Mouse (Mus musculus) G1E (cell line): ENCODE results near the gene 2810459M11Rik. TPM values are rescaled to one million over a fixed set of nuclear protein-coding genes. Genes with fewer than 3 reads are reported as not detected.

Experiments
- ATAC-seq: 2 replicates; pipeline ENCODE4 v1.8.0; 2016; ENCODE audit warnings: mild to moderate bottlenecking; ENCODE audit not compliant: insufficient number of reproducible peaks, poor library complexity, low FRiP score, severe bottlenecking; ENCODE audit errors: extremely low read depth
- DNase-seq: peaks from one replicate; pipeline ENCODE4 v3.0.0; 2012; ENCODE audit warnings: low spot score
- H3K27me3 ChIP-seq: 2 replicates; pipeline ENCODE4 v1.6.1; 2012; ENCODE audit warnings: mild to moderate bottlenecking, low read length, inconsistent platforms; ENCODE audit not compliant: insufficient read depth
- H3K36me3 ChIP-seq: replicated peaks from 2 replicates; pipeline ENCODE3; 2012; ENCODE audit warnings: mild to moderate bottlenecking, inconsistent platforms
- H3K4me1 ChIP-seq: 2 replicates; pipeline ENCODE4 v1.6.1; 2012; ENCODE audit warnings: low read depth, low read length, inconsistent platforms, mixed read lengths; ENCODE audit not compliant: insufficient read depth
- H3K4me3 ChIP-seq: 2 replicates; pipeline ENCODE4 v1.5.1; 2012; ENCODE audit warnings: low read depth, mild to moderate bottlenecking, inconsistent platforms, low read length, moderate library complexity, mixed read lengths
- H3K9me3 ChIP-seq: replicated peaks from 2 replicates; pipeline ENCODE4 v1.6.1; 2012; ENCODE audit warnings: inconsistent platforms
- CTCF ChIP-seq: IDR thresholded peaks from 2 replicates; pipeline ENCODE4 v1.5.1; 2012; ENCODE audit warnings: low read depth, low read length, inconsistent platforms, mixed read lengths
- GATA1 ChIP-seq: IDR thresholded peaks from 2 replicates; pipeline ENCODE4 v1.6.1; 2012; ENCODE audit warnings: borderline replicate concordance, low read length, inconsistent platforms, mixed read lengths
- GATA2 ChIP-seq: IDR thresholded peaks from 2 replicates; pipeline ENCODE4 v1.6.1; 2012; ENCODE audit warnings: low read depth, low read length, inconsistent platforms, borderline replicate concordance
- POLR2AphosphoS5 ChIP-seq: IDR thresholded peaks from 2 replicates; pipeline ENCODE4 v1.6.1; 2012; ENCODE audit warnings: low read depth, low read length, inconsistent platforms; ENCODE audit not compliant: insufficient replicate concordance
- TAL1 ChIP-seq: conservative IDR thresholded peaks from 2 replicates; pipeline ENCODE4 v1.6.1; 2012; ENCODE audit warnings: low read depth, low read length, inconsistent platforms, mixed read lengths
- polyA plus RNA-seq: library from polyadenylated mRNA; stranded (reverse); fragments of >175 nt; gene quantifications from 2 replicates; pipeline ENCODE4 v1.2.3, GENCODE M21; 2012
- total RNA-seq, 2 experiments: library from RNA; stranded (forward) in 1 of 2; stranded (reverse) in 1 of 2; fragments of 200-1000 nt in 1 of 2; fragments of >200 nt in 1 of 2; fragmentation: Nextera tagmentation in 1 of 2; gene quantifications; 2 replicates each; pipeline ENCODE4 v1.2.3; 2014 to 2017

The 2810459M11Rik gene
- total and polyA plus RNA-seq, 3 experiments, result 0.11 TPM; not detected in 2

DNA sequence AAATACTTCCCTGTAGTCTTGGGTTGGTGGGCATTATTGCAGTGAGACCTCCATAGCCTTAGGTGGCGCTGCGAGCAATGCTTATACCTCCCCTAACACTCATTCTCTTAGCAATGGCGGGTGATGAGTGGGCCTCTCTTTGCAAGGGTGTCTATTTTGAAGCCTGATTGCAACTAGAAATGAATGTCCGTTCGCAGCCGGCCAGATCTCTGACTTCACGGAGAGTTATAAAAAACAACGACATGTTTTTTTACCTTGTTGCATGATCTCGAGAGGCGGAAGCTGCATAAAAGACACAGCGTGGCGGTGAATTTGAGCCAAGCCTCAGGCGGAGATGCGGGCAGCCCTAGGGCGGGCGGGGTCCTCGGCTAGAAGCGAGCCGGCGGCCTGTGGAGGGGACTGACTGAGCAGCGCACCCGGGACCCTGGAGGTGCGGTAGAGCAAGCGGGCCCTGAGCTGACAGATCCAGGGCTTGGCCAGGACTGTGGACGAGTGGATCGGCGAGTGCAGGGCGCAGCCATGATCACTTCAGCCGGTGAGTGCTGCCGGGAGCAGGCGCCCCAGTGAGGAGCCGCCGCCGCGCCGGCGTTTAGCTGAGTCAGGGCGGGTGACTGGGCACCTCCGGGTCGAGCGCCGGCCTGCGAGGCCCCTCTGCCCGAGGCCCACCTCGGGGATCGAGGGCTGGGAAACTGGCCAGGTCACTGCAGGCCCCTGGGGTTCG is 18.8 kb downstream of the 2810459M11Rik start, which contains the start of gene Psmd1:
Gene Psmd1, plus strand, starts transcription at position 117 of the 721 bp plus-strand sequence.
- Histone ChIP-seq H3K4me1 (peaks cover 43% of the 10 kb centered on the region), H3K36me3 (peaks cover 21% of the 10 kb centered on the region), H3K27me3 (no peaks in the 10 kb centered on the region), H3K9me3 (peaks cover 3% of the 10 kb centered on the region), H3K4me3 (peak within 1 kb of the TSS; percentile 85)
- no peak for TF ChIP-seq POLR2AphosphoS5
- TF ChIP-seq CTCF, result peak; percentile 89
- TF ChIP-seq GATA1, result no peak
- no peak for TF ChIP-seq TAL1
- peak; percentile 76 for DNase-seq
- ATAC-seq, result peak; percentile 85

DNA sequence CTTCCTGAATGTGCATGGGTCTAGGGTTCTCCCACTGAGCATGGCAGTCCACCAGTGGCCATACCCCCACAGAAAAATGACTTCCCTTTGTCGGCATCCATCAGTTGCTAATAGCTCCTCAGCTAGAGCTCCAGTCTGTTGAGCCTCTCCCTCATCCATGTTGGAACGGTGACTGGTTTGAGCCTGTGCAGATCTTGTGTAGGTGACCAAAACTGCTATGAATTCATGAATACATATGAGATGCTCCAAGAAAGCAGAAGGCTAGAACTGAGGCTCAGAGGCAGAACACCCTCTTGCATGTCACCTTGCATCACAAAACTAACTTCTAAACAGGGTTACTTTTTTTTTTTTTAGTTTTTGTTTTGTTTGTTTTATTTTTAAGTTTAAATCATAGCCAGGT is 30.9 kb downstream of the 2810459M11Rik start:
- peaks cover 86% of the 10 kb centered on the region for H3K36me3 ChIP-seq
- no peaks in the 10 kb centered on the region for H3K4me1 ChIP-seq
- no peak for ATAC-seq
- DNase-seq, result no peak
- no peaks in the 10 kb centered on the region for H3K27me3 ChIP-seq
- no peak overlapping the region for H3K4me3 ChIP-seq
- TF ChIP-seq GATA2, result no peak
- TF ChIP-seq TAL1, result no peak
- no peaks in the 10 kb centered on the region for H3K9me3 ChIP-seq

DNA sequence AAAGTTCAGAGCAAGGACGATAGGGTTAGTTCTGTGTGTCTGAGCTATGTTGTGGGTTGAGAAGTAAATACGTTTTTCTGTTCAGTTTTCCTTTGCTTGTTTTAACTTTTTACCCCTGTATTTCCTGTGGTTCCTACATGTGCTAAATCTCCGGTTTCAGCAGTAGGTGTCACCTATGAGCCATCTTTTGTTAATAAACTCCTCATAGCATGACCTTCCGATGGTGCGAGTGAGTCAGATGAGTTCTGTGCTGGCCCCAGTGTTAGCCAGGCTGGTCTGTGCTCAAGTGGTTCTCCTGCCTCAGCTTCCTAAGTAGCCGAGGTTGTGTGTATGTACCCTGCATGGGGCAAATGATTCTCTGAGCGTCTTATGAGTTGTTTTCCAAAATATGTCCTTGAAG is 48.8 kb downstream of the 2810459M11Rik start:
- Histone ChIP-seq H3K9me3 (no peaks in the 10 kb centered on the region), H3K36me3 (peaks cover 86% of the 10 kb centered on the region), H3K4me3 (no peak overlapping the region), H3K4me1 (no peaks in the 10 kb centered on the region), H3K27me3 (no peaks in the 10 kb centered on the region)
- ATAC-seq, result no peak
- TF ChIP-seq CTCF (no peak), POLR2AphosphoS5 (no peak), GATA1 (no peak), TAL1 (no peak), GATA2 (no peak)
- DNase-seq, result no peak

DNA sequence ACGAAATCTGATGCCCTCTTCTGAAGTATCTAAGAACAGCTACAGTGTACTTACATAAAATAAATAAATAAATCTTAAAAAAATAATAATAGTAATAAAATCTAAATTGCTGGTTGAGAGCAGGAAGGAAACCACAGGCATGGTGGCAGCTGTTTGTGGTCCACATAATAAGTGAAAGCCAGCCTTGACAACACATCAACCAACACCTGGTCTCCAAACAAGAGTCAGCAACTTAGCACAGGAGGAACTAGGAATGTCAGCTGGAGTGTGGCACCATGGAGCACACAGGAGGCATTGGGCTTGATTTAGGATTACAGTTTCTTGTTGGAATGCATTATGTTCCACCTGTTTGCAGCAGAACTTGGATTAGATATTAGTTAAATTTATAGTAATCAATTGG is 59.4 kb downstream of the 2810459M11Rik start:
- peaks cover 67% of the 10 kb centered on the region for H3K36me3 ChIP-seq
- no peak overlapping the region for H3K4me3 ChIP-seq
- H3K27me3 ChIP-seq, result no peaks in the 10 kb centered on the region
- TF ChIP-seq CTCF (no peak), TAL1 (no peak), POLR2AphosphoS5 (no peak), GATA1 (no peak), GATA2 (no peak)
- no peaks in the 10 kb centered on the region for H3K9me3 ChIP-seq
- no peaks in the 10 kb centered on the region; the same call in 1 of the 2 replicates for H3K4me1 ChIP-seq
- DNase-seq (no peak), ATAC-seq (no peak)

Other genes starting within 250 kb of the 2810459M11Rik start
- gene Itm2c, start 151.6 kb upstream of the 2810459M11Rik start, total RNA-seq (2014; fragmentation: Nextera tagmentation), result 51.8 and 67.5 TPM in 2 replicates
- 149 and 176 TPM in 2 replicates for gene Itm2c, start 151.6 kb upstream of the 2810459M11Rik start, total RNA-seq (2017)
- 67.9 and 69.9 TPM in 2 replicates for gene Itm2c, start 151.6 kb upstream of the 2810459M11Rik start, polyA plus RNA-seq
- not detected in 2 replicates for gene 4933407L21Rik, start 117.4 kb upstream of the 2810459M11Rik start, total RNA-seq (2014; fragmentation: Nextera tagmentation)
- gene 4933407L21Rik, start 117.4 kb upstream of the 2810459M11Rik start, total RNA-seq (2017), result 0.05 TPM in 1 of 2 replicates, not detected in the other
- gene 4933407L21Rik, start 117.4 kb upstream of the 2810459M11Rik start, polyA plus RNA-seq, result not detected in 2 replicates
- gene Gpr55, start 84.9 kb upstream of the 2810459M11Rik start, total RNA-seq (2014; fragmentation: Nextera tagmentation), result 0.30 and 0.44 TPM in 2 replicates
- 0.93 and 1.2 TPM in 2 replicates for gene Gpr55, start 84.9 kb upstream of the 2810459M11Rik start, total RNA-seq (2017)
- 0.14 and 0.37 TPM in 2 replicates for gene Gpr55, start 84.9 kb upstream of the 2810459M11Rik start, polyA plus RNA-seq
- not detected in 2 replicates for gene Spata3, start 29.0 kb upstream of the 2810459M11Rik start, total RNA-seq (2014; fragmentation: Nextera tagmentation)
- 0.52 TPM in 1 of 2 replicates, not detected in the other for gene Spata3, start 29.0 kb upstream of the 2810459M11Rik start, total RNA-seq (2017)
- gene Spata3, start 29.0 kb upstream of the 2810459M11Rik start, polyA plus RNA-seq, result not detected in 2 replicates
- 172 and 231 TPM in 2 replicates for gene Psmd1, start 18.5 kb downstream of the 2810459M11Rik start, total RNA-seq (2014; fragmentation: Nextera tagmentation)
- 176 and 200 TPM in 2 replicates for gene Psmd1, start 18.5 kb downstream of the 2810459M11Rik start, total RNA-seq (2017)
- 25.5 and 42.8 TPM in 2 replicates for gene Psmd1, start 18.5 kb downstream of the 2810459M11Rik start, polyA plus RNA-seq
- gene Htr2b, start 66.1 kb downstream of the 2810459M11Rik start, total RNA-seq (2014; fragmentation: Nextera tagmentation), result not detected in 2 replicates
- 0.11 and 0.12 TPM in 2 replicates for gene Htr2b, start 66.1 kb downstream of the 2810459M11Rik start, total RNA-seq (2017)
- gene Htr2b, start 66.1 kb downstream of the 2810459M11Rik start, polyA plus RNA-seq, result not detected in 2 replicates
- gene Gm21972, start 87.8 kb downstream of the 2810459M11Rik start, total RNA-seq (2014; fragmentation: Nextera tagmentation), result 8.2 and 15.5 TPM in 2 replicates
- 9.3 and 17.7 TPM in 2 replicates for gene Gm21972, start 87.8 kb downstream of the 2810459M11Rik start, total RNA-seq (2017)
- gene Gm21972, start 87.8 kb downstream of the 2810459M11Rik start, polyA plus RNA-seq, result 9.2 and 10.7 TPM in 2 replicates
- 11.2 and 15.0 TPM in 2 replicates for gene Armc9, start 108.9 kb downstream of the 2810459M11Rik start, total RNA-seq (2014; fragmentation: Nextera tagmentation)
- 8.0 and 12.3 TPM in 2 replicates for gene Armc9, start 108.9 kb downstream of the 2810459M11Rik start, total RNA-seq (2017)
- gene Armc9, start 108.9 kb downstream of the 2810459M11Rik start, polyA plus RNA-seq, result 4.0 and 4.8 TPM in 2 replicates